Mouse (Mus musculus): ENCODE data around the gene Sez6l2. TPM values are rescaled to one million over a fixed set of nuclear protein-coding genes. Genes with fewer than 3 reads are reported as not detected.
A peak's percentile ranks its signal among the peaks of the same experiment; 100 is the strongest.

The Sez6l2 gene
- total RNA-seq, 1 experiment from 2014 or later = 62.2 TPM

DNA sequence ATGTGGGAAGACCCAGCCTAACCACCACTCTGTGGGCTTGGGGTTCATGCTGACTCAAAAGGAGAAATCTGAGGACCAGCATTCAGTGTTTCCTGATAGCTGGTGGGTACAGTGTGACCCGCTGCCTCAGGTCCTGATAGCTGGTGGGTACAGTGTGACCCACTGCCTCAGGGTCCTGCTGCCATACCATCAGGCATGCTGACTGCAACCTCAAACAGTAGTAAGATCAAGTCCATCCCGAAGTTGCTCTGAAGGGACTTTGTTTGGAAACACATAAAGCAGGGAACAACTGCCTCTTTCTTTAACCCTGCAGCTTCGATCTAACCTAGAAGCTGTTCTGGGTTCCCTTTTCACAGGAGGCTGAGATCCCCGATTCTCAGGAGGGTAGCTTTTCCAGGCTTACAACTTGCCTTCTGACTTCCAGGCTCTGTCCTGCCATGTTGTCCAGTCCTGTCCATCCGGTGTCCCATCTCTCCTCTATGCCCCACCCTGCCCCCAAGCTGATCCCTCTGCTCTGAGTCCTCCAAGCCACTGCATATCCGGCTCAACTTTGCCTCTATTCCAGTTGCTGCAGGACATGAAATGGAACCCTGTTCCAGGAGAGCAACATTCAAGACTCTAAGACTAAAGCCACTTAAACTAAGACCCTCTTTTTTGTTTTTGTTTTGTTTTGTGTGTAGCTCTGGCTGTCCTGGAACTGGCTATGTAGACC, 57.1 kb downstream of the Sez6l2 start:
- DNase-seq = no peak

GRCm38 (mm10) chr7:127008239-127009019, 58.1 kb downstream of the Sez6l2 start:
- peak; percentile 80 for DNase-seq

- no peak for DNase-seq
These were observed 59.1 kb downstream of the Sez6l2 start for GRCm38 (mm10) chr7:127009307-127010085.

DNA sequence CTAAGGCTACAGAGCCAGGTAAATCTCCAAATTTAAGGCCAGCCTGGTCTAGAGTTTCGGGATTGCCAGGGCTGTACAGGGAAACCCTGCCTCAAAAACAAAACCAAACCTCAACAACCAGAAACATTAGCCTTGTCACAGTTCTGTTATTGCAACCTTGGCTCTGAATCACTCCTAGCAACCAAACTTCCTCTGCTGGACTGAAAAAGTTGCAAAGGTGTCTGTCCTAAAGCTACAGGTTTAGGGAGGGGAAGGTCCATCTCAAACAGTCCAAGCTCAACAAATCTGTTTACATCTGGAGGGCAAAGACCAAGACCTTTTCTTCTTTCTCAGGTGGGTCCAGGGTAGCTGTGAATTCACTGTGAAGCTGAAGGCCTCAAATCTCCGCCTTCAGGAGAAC, 60.7 kb downstream of the Sez6l2 start:
- no peak for DNase-seq

GRCm38 (mm10) chr7:127011717-127012116, 61.4 kb downstream of the Sez6l2 start:
- DNase-seq = no peak

DNA sequence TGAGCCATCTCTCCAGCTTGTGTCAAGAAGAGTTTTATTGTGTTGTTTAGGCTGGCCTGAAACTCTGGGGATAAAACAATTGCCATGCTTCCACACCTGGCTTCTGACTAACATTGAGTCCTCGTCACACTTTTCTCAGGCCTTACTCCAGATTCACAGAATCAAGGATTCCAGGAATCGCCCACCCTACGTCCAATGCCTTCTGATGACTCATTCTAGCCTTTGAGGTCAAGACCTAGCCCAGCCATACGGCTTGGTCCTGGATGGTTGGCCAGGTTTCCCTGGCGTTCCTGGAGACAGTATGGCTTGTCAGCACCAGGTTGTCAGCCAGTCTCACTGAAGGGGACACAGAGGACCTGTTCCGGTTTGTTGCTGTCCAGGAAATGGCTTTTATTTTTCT, 62.0 kb downstream of the Sez6l2 start:
- no peak for DNase-seq

GRCm38 (mm10) chr7:127012845-127013244, 62.5 kb downstream of the Sez6l2 start:
- no peak for DNase-seq

DNA sequence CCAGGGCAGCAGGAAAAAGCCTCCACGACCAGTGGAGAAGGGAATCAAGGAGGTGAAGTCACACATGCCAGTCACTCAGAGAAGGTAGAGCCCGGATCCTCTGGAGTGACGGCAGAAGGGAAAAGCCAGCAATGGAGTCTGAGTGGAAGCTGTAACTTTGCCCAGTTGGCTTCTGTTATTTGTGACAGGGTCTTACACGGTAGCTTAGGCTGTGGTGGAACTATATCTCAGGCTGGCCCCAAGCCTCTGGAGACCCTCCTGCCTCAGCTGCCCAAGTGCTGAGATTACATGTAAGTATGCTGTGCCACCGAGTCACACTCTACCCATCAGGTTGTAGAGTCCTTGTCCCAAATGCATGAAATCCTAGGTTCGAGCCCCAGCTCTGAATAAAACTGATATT, 63.0 kb downstream of the Sez6l2 start:
- no peak for DNase-seq

- peak; percentile 86 for DNase-seq
These were observed 64.0 kb downstream of the Sez6l2 start, which contains the start of gene Mvp for GRCm38 (mm10) chr7:127014320-127014719. TSS of gene Mvp (minus strand) at chr7:127014621.

DNA sequence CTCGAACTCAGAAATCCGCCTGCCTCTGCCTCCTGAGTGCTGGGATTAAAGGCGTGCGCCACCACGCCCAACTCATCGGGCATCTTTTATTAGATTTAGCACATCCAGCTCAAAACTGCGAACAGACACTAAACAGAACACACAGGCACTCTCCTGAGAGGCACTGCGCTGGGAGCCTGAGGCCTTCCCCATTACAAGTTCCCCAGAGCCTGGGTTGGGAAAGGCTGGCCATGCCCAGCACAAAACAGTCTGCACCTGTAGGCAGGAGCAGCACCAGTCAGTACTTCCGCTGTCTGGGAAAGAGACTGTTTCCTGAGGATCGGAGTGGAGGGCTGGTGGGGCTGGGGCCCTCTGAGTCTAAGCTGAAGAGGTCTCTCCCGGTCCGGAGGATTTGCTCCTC, 64.6 kb downstream of the Sez6l2 start:
- DNase-seq = no peak

DNA sequence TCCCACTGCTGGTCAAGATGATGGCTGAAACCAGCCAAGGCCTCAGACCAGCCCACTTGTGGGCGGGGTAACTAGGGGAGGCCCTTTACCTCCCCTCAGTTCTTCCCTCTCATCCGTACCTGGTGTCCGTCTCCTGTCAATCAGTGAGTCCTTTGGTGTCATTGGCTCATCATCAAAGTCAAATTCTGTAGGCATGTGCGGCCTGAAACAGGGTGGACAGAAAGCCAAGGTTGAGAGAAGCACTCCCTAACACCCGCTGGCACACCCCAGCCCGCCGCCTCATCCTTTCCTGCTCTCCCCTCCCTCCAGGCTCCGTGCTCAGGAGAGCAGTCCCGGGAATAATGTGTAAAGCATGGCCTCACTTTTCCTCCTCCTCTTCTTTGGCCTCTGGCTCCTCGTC, 65.7 kb downstream of the Sez6l2 start:
- peak; percentile 69 for DNase-seq

DNA sequence TGATC, 65.9 kb downstream of the Sez6l2 start, which contains the start of gene Pagr1b:
Pagr1b (minus strand) TSS at position 4 of the 5 bp plus-strand sequence.
- DNase-seq = no peak

DNA sequence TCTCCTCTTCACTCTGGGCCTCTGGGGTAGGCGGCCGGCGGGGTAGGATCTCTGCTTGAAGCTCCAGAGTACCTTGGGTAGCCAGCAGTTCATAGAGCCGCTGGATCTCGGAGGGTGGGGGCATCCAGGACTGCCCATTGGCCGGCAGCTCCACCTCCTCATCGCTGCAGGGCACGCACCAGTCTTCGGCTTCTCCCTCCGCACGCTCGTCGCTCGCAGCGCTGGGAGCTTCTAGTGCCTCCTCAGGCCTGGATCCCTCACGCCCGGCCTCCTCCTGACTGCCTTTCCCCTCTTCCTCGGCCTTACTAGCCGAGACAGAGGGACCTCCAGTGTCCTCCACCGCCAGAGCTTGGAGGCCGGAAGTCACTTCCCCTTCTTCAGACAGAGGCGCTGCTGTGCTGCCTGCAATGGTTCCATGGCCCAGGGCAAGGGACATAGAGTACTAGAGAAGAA, 66.1 kb downstream of the Sez6l2 start:
- peak; percentile 79 for DNase-seq

- DNase-seq = peak; percentile 98
These were observed 66.9 kb downstream of the Sez6l2 start, which contains the start of gene Pagr1a for GRCm38 (mm10) chr7:127016971-127017949. TSS of gene Pagr1a (minus strand) at chr7:127017352.

DNA sequence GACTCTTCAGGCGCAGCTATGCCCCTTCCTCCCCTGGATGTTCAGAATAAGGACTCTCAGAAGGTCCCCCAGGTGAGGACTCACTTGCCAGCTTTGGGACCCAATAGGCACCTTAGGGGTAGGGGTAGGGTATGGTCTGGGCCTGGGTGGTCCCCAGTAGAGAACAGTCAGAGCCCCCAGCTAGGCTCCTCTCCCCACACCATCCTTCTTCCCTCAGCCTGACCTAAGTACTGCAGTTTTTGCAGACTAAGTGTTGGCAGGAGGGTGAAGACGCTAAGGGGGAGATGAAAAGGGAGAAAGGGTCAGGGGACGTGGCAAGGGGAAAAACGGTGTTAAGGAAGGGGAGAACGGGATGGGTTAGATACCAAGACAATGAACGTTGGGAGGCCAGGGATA, 67.6 kb downstream of the Sez6l2 start:
- DNase-seq = no peak

DNA sequence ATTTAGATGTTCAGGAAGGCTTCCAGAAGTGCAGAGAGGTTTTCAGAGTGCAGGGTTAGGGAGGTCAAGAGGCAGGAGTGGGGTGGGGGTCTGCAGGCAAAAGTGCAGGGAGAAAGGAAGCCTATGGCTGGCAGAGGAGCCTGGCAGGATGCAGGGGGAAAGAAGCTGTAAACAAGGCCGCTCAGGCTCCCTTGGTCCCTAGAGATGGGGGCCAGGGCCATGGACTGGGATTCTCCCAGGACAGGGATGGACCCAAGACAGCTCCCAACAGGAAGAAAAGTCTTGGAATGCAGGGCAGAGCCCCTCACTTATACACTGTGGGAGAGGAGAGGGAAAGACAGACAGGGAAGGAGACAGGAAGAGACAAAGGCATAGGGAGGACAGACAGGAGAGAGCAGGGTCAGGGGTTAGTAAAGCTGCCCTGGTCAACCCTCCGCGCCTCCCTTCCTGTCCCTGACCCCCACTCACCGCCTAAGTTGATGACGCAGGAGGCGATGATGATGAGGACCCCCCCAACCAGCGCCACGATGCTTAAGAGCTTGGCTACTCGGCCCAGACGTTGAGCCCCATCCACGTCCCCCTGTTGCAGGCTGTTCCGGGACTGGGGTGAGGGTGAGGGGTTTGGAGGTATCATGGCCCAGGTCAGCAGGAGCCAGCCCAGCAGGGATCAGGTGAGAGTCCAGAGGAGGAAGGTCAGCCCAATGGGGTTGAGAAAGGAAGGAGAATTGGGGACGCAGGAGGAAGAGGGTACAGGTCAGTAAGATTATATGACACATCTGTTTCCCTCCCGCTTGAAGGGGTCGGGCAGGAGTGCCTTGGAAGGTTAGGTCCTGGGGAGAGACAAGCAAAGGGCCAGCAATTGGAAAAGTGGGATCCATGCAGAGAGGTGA, 68.3 kb downstream of the Sez6l2 start:
- no peak for DNase-seq

DNA sequence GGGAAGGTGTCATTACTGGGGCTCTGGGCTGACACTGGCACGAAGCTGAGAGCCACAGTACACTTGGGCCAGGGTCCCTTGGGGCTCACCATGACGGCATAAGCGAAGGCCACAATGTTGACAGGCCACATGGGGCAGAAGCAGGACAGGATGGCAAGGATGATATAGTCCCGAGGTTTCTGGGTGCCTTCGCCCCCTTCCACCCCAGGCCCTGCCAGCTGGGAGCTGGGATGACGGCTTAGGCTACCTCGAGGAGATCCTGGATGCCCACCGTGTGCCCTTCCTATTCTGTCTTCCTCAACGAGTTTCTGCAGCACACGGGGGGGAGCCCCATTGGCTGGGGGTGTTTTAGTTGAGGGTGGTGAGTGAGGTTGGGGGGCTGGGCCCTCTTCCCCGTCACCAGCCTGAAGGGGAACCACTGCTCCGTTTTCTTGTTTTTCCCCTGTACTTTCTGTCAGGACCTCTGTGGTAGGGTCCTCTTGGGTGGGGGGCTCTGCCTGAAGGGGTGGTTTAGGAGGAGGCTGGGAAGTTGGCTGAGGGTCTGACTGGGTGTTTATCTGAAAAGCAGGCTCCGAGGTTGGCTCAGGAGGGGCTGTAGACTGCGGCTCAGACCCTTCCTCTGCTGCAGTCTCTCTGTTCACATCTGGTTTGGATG, 69.1 kb downstream of the Sez6l2 start:
- no peak for DNase-seq

- DNase-seq = no peak
These were observed 69.7 kb downstream of the Sez6l2 start for GRCm38 (mm10) chr7:127020031-127020430.
